20 mouse cellular contexts compared by ENCODE assay signal in the genomic region with DNA sequence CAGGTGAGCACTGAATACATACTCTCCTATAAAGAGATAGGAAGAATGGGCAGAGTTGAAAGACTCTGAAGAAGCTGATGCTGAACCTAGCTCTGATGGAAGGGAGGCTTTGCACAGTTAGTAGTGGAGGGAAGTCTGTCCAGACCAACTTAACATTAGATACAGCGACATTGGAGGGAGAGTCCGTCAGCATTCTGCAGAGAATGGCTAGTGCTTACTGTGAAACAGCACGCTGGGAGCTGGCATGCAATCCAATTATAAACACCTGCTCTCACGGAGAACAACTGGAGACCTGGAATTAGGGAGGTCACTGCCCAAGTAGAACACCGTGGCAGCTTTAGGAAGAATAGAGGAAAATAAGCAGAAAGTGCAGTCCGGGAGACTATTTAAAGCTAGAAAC.
A peak's percentile ranks its signal among the peaks of the same experiment; 100 is the strongest.
DNase-seq lines count a peak whose midpoint lies in the region; ATAC-seq and TF ChIP-seq lines count a peak whose summit lies in the region.
"Had no signal": no experiment of that assay in that cellular context is flagged by ENCODE, and none has a peak within 500 bp of the region (broad histone marks: within the 10 kb centered on the region; RNA-seq: fewer than 3 reads in every experiment).

No protein-coding gene starts in this region.

- H3K9me3 ChIP-seq in forebrain, embryonic 13.5 days (replicated peaks) = no peaks in the 10 kb centered on the region
- H3K9me3 ChIP-seq in forebrain, embryonic 10.5 days = no peaks in the 10 kb centered on the region
- H3K9me3 ChIP-seq: embryonic facial prominence, embryonic 12.5 days; heart, embryonic 10.5 days; limb, embryonic 13.5 days had no signal

- peak overlapping the region; percentile 83 for H3K27ac ChIP-seq in forebrain, embryonic 13.5 days
- H3K27ac ChIP-seq in forebrain, embryonic 10.5 days = no peak overlapping the region
- H3K27ac ChIP-seq: embryonic facial prominence, embryonic 12.5 days; heart, embryonic 10.5 days; left cerebral cortex, adult 2 months; limb, embryonic 13.5 days had no signal

- H3K4me2 ChIP-seq in forebrain, embryonic 13.5 days = 0 out of 2 replicates have a peak overlapping the region, but pooled peaks have one; percentile 12
- H3K4me2 ChIP-seq: embryonic facial prominence, embryonic 12.5 days; limb, embryonic 13.5 days had no signal

- TF ChIP-seq POLR2A in brain, embryonic 14.5 days (IDR thresholded peaks at IDR 0.05; ENCODE audit: borderline replicate concordance, extremely low read depth, insufficient read depth, insufficient read length, poor library complexity, severe bottlenecking) = no peak

- intact Hi-C loops in heart, postnatal 14 days (cut with DNase I) = no loop called here

- no peak for ATAC-seq in forebrain, embryonic 13.5 days
- ATAC-seq: CD4-positive, CD25-positive, alpha-beta regulatory T cell, adult 4 months had no signal

- no peaks in the 10 kb centered on the region for H3K27me3 ChIP-seq in forebrain, embryonic 13.5 days
- no peaks in the 10 kb centered on the region for H3K27me3 ChIP-seq in forebrain, embryonic 10.5 days (ENCODE audit: poor library complexity, severe bottlenecking)
- H3K27me3 ChIP-seq: embryonic facial prominence, embryonic 12.5 days; limb, embryonic 13.5 days had no signal

- H3K4me1 ChIP-seq in forebrain, embryonic 13.5 days = peaks cover 36% of the 10 kb centered on the region
- H3K4me1 ChIP-seq in forebrain, embryonic 10.5 days = peaks cover 37% of the 10 kb centered on the region
- H3K4me1 ChIP-seq: heart, embryonic 10.5 days had no signal

- H3K36me3 ChIP-seq in forebrain, embryonic 13.5 days (ENCODE audit: poor library complexity, severe bottlenecking) = no peaks in the 10 kb centered on the region
- no peaks in the 10 kb centered on the region for H3K36me3 ChIP-seq in forebrain, embryonic 10.5 days (replicated peaks)
- H3K36me3 ChIP-seq: embryonic facial prominence, embryonic 12.5 days; heart, embryonic 10.5 days; limb, embryonic 13.5 days had no signal

- no peak for TF ChIP-seq CTCF in brain, embryonic 14.5 days (IDR thresholded peaks at IDR 0.05; ENCODE audit: borderline replicate concordance, extremely low read depth, insufficient read depth, insufficient read length)

- H3K9ac ChIP-seq in forebrain, embryonic 13.5 days = no peak overlapping the region
- H3K9ac ChIP-seq: embryonic facial prominence, embryonic 12.5 days; limb, embryonic 13.5 days had no signal

- no peak overlapping the region for H3K4me3 ChIP-seq in forebrain, embryonic 13.5 days
- H3K4me3 ChIP-seq in forebrain, embryonic 10.5 days = no peak overlapping the region
- H3K4me3 ChIP-seq: embryonic facial prominence, embryonic 12.5 days; heart, embryonic 10.5 days; left cerebral cortex, adult 2 months; limb, embryonic 13.5 days had no signal

- 9% methylated on average over 6 of the region's 6 CpGs for WGBS in forebrain, embryonic 13.5 days
- 33% methylated on average over 6 of the region's 6 CpGs for WGBS in forebrain, embryonic 10.5 days

- no peak for DNase-seq in forebrain, embryonic 10.5 days (ENCODE audit: extremely low spot score, low spot score)
- peak; percentile 31 for DNase-seq in brain, adult 2 months (ENCODE audit: low read depth, low spot score)
- DNase-seq in brain, embryonic 14.5 days (ENCODE audit: low read depth) = peak; percentile 65
- DNase-seq in hindlimb bud, embryonic 11.5 days (ENCODE audit: extremely low spot score, low read depth, low spot score) = peak; percentile 6
- DNase-seq in heart, postnatal 14 days = no peak
- no peak for DNase-seq in liver
- DNase-seq: adrenal gland, postnatal 14 days; gastrocnemius, postnatal 14 days; heart, postnatal 36 days; kidney, adult 11 months; kidney, postnatal 10 days; lung, postnatal 14 days; right cerebral cortex, adult 18-20 months; thymus, postnatal 25 days had no signal

Comparison
In these comparisons a context has a peak if more than half of its experiments do, and no peak if none do; other contexts are left out.
1. DNase-seq: peak in brain, adult 2 months (single experiment), brain, embryonic 14.5 days (single experiment) and hindlimb bud, embryonic 11.5 days (single experiment); none in forebrain, embryonic 10.5 days (single experiment), heart, postnatal 14 days (0 of 2) and liver (single experiment).